Comparison of ENCODE assay signal across 32 mouse cellular contexts in genomic region chr9:28446278-28447064, GRCm38 (mm10).
DNase-seq lines count a peak whose midpoint lies in the region; ATAC-seq and TF ChIP-seq lines count a peak whose summit lies in the region.
"Had no signal": no experiment of that assay in that cellular context is flagged by ENCODE, and none has a peak within 500 bp of the region (broad histone marks: within the 10 kb centered on the region; RNA-seq: fewer than 3 reads in every experiment).

No protein-coding gene starts in this region.

- H3K27ac ChIP-seq in forebrain, embryonic 15.5 days (replicated peaks), result peak overlapping the region; percentile 11; the same call in 1 of the 2 replicates
- no peak overlapping the region for H3K27ac ChIP-seq in forebrain, embryonic 12.5 days
- peak overlapping the region; percentile 65 for H3K27ac ChIP-seq in left cerebral cortex, adult 2 months
- H3K27ac ChIP-seq: forebrain, embryonic 13.5 days; gastrocnemius, adult 2 months; hindbrain, embryonic 12.5 days; hindbrain, postnatal 0 days; intestine, embryonic 15.5 days; limb, embryonic 10.5 days; limb, embryonic 15.5 days; liver, embryonic 14.5 days had no signal

- no peaks in the 10 kb centered on the region for H3K36me3 ChIP-seq in forebrain, embryonic 15.5 days
- H3K36me3 ChIP-seq in forebrain, embryonic 12.5 days (replicated peaks), result no peaks in the 10 kb centered on the region
- H3K36me3 ChIP-seq: hindbrain, embryonic 12.5 days; intestine, embryonic 15.5 days; limb, embryonic 10.5 days; limb, embryonic 15.5 days had no signal

- DNase-seq in left cerebral cortex, adult 2 months (ENCODE audit: extremely low spot score in 1 of 2, low spot score in 2 of 2), result no peak
- no peak for DNase-seq in left cerebral cortex, postnatal 4 days
- DNase-seq in brain, embryonic 14.5 days (ENCODE audit: low read depth), result peak; percentile 7
- peak; percentile 73 for DNase-seq in telencephalon, adult 2 months (ENCODE audit: low read depth, low spot score)
- DNase-seq in ovary, postnatal 14 days (ENCODE audit: low spot score), result no peak
- DNase-seq: adrenal gland, adult 2 months; B cell, adult 2 months; cerebellum, adult 11-12 months; gastrocnemius, adult 2 months; gastrocnemius, postnatal 36 days; heart, adult 18-20 months; heart, postnatal 36 days; kidney, adult 2 months; kidney, postnatal 4 days; lung, adult 2 months; lung, postnatal 14 days; midbrain, embryonic 14.5 days; right cerebral cortex, postnatal 14 days; thymus, adult 18-20 months; thymus, postnatal 25 days had no signal

- no peaks in the 10 kb centered on the region for H3K9me3 ChIP-seq in forebrain, embryonic 15.5 days
- H3K9me3 ChIP-seq in forebrain, embryonic 12.5 days, result no peaks in the 10 kb centered on the region
- H3K9me3 ChIP-seq: forebrain, embryonic 13.5 days; hindbrain, embryonic 12.5 days; intestine, embryonic 15.5 days; limb, embryonic 10.5 days; limb, embryonic 15.5 days had no signal

- no peak for TF ChIP-seq CTCF in left cerebral cortex, adult 2 months (IDR thresholded peaks at IDR 0.05)
- no peak for TF ChIP-seq CTCF in brain, embryonic 14.5 days (IDR thresholded peaks at IDR 0.05; ENCODE audit: borderline replicate concordance, extremely low read depth, insufficient read depth, insufficient read length)

- no peak overlapping the region for H3K9ac ChIP-seq in forebrain, embryonic 15.5 days (replicated peaks)
- H3K9ac ChIP-seq in forebrain, embryonic 12.5 days, result no peak overlapping the region
- H3K9ac ChIP-seq: forebrain, embryonic 13.5 days; hindbrain, embryonic 12.5 days; intestine, embryonic 15.5 days; limb, embryonic 15.5 days; liver, embryonic 14.5 days had no signal

- intact Hi-C loops in left cerebral cortex, adult 2 months (cut with DNase I), result no loop called here
- intact Hi-C loops in left cerebral cortex, postnatal 4 days (cut with DNase I), result no loop called here

- ATAC-seq in forebrain, embryonic 15.5 days (replicated peaks), result no peak
- no peak for ATAC-seq in forebrain, embryonic 12.5 days (ENCODE audit: low FRiP score)
- ATAC-seq: activated CD4-positive, CD25-positive, alpha-beta regulatory T cell, adult 4 months; forebrain, embryonic 13.5 days; hindbrain, postnatal 0 days; intestine, embryonic 15.5 days had no signal

- H3K27me3 ChIP-seq in forebrain, embryonic 15.5 days, result no peaks in the 10 kb centered on the region
- no peaks in the 10 kb centered on the region for H3K27me3 ChIP-seq in forebrain, embryonic 12.5 days
- H3K27me3 ChIP-seq: forebrain, embryonic 13.5 days; hindbrain, embryonic 12.5 days; intestine, embryonic 15.5 days; limb, embryonic 15.5 days had no signal

- TF ChIP-seq POLR2A in brain, embryonic 14.5 days (IDR thresholded peaks at IDR 0.05; ENCODE audit: borderline replicate concordance, extremely low read depth, insufficient read depth, insufficient read length, poor library complexity, severe bottlenecking), result no peak

- no peak overlapping the region for H3K4me3 ChIP-seq in forebrain, embryonic 15.5 days
- no peak overlapping the region for H3K4me3 ChIP-seq in forebrain, embryonic 12.5 days (replicated peaks)
- no peak overlapping the region for H3K4me3 ChIP-seq in left cerebral cortex, adult 2 months
- H3K4me3 ChIP-seq: erythroblast, embryonic 14.5 days; forebrain, embryonic 13.5 days; gastrocnemius, adult 2 months; hindbrain, embryonic 12.5 days; intestine, embryonic 15.5 days; limb, embryonic 10.5 days; limb, embryonic 15.5 days had no signal

- H3K4me1 ChIP-seq in forebrain, embryonic 15.5 days, result peaks cover 21% of the 10 kb centered on the region
- peaks cover 4% of the 10 kb centered on the region; the same call in 1 of the 2 replicates for H3K4me1 ChIP-seq in forebrain, embryonic 12.5 days
- H3K4me1 ChIP-seq: hindbrain, embryonic 12.5 days; intestine, embryonic 15.5 days; limb, embryonic 15.5 days had no signal

- no peak overlapping the region for H3K4me2 ChIP-seq in forebrain, embryonic 15.5 days (replicated peaks)
- no peak overlapping the region for H3K4me2 ChIP-seq in forebrain, embryonic 12.5 days
- H3K4me2 ChIP-seq: forebrain, embryonic 13.5 days; heart, embryonic 11.5 days; hindbrain, embryonic 12.5 days; intestine, embryonic 15.5 days; limb, embryonic 15.5 days had no signal

- 68% methylated on average over 4 of the region's 4 CpGs for WGBS in forebrain, embryonic 15.5 days
- 76% methylated on average over 4 of the region's 4 CpGs for WGBS in forebrain, embryonic 12.5 days

Comparison
In these comparisons a context has a peak if more than half of its experiments do, and no peak if none do; other contexts are left out.
1. DNase-seq: peak in brain, embryonic 14.5 days (single experiment) and telencephalon, adult 2 months (single experiment); none in left cerebral cortex, adult 2 months (0 of 2), left cerebral cortex, postnatal 4 days (single experiment) and ovary, postnatal 14 days (single experiment).